Mouse (Mus musculus) lung, postnatal 36 days (tissue): ENCODE data around the gene Tnfsf11.

ENCODE experiments used
- DNase-seq: peaks from one replicate; pipeline ENCODE4 v3.0.0; 2022; ENCODE audit warnings: mixed read lengths

Tnfsf11 gene

GRCm38 (mm10) chr14:78307286-78308237, at the start of gene Tnfsf11:
Tnfsf11 (minus strand) TSS chr14:78308043.
- no peak for DNase-seq

- DNase-seq: peak; percentile 4
These were observed 48.9 kb upstream of the Tnfsf11 start for GRCm38 (mm10) chr14:78356764-78357163.

GRCm38 (mm10) chr14:78355381-78355780, 47.5 kb upstream of the Tnfsf11 start:
- no peak for DNase-seq

GRCm38 (mm10) chr14:78352865-78353264, 45.0 kb upstream of the Tnfsf11 start:
- DNase-seq: peak; percentile 45

GRCm38 (mm10) chr14:78351544-78351943, 43.7 kb upstream of the Tnfsf11 start:
- DNase-seq: no peak

- DNase-seq: no peak
These were observed 39.9 kb upstream of the Tnfsf11 start for GRCm38 (mm10) chr14:78347715-78348114.

GRCm38 (mm10) chr14:78343007-78343406, 35.2 kb upstream of the Tnfsf11 start:
- no peak for DNase-seq

GRCm38 (mm10) chr14:78342146-78342545, 34.3 kb upstream of the Tnfsf11 start:
- no peak for DNase-seq

GRCm38 (mm10) chr14:78333341-78333740, 25.5 kb upstream of the Tnfsf11 start:
- DNase-seq: no peak

- DNase-seq: no peak
These were observed 23.5 kb upstream of the Tnfsf11 start for GRCm38 (mm10) chr14:78331368-78331767.

- DNase-seq: peak; percentile 25
These were observed 22.9 kb upstream of the Tnfsf11 start for GRCm38 (mm10) chr14:78330576-78331300.

GRCm38 (mm10) chr14:78329765-78330451, 22.1 kb upstream of the Tnfsf11 start:
- DNase-seq: peak; percentile 14

GRCm38 (mm10) chr14:78323356-78323755, 15.5 kb upstream of the Tnfsf11 start:
- no peak for DNase-seq

- DNase-seq: no peak
These were observed 15.1 kb upstream of the Tnfsf11 start for GRCm38 (mm10) chr14:78322916-78323315.

- DNase-seq: no peak
These were observed 12.4 kb upstream of the Tnfsf11 start for GRCm38 (mm10) chr14:78320248-78320647.

GRCm38 (mm10) chr14:78319580-78319979, 11.7 kb upstream of the Tnfsf11 start:
- DNase-seq: no peak

GRCm38 (mm10) chr14:78319000-78319399, 11.2 kb upstream of the Tnfsf11 start:
- no peak for DNase-seq

GRCm38 (mm10) chr14:78317623-78318022, 9.8 kb upstream of the Tnfsf11 start:
- no peak for DNase-seq

- DNase-seq: no peak
These were observed 6.9 kb downstream of the Tnfsf11 start for GRCm38 (mm10) chr14:78300914-78301313.

GRCm38 (mm10) chr14:78292687-78293086, 15.2 kb downstream of the Tnfsf11 start:
- DNase-seq: no peak

- no peak for DNase-seq
These were observed 17.8 kb downstream of the Tnfsf11 start for GRCm38 (mm10) chr14:78289912-78290523.

GRCm38 (mm10) chr14:78288903-78289302, 18.9 kb downstream of the Tnfsf11 start:
- no peak for DNase-seq
